Comparison of ENCODE assay signal across 9 mouse cellular contexts in the genomic region with DNA sequence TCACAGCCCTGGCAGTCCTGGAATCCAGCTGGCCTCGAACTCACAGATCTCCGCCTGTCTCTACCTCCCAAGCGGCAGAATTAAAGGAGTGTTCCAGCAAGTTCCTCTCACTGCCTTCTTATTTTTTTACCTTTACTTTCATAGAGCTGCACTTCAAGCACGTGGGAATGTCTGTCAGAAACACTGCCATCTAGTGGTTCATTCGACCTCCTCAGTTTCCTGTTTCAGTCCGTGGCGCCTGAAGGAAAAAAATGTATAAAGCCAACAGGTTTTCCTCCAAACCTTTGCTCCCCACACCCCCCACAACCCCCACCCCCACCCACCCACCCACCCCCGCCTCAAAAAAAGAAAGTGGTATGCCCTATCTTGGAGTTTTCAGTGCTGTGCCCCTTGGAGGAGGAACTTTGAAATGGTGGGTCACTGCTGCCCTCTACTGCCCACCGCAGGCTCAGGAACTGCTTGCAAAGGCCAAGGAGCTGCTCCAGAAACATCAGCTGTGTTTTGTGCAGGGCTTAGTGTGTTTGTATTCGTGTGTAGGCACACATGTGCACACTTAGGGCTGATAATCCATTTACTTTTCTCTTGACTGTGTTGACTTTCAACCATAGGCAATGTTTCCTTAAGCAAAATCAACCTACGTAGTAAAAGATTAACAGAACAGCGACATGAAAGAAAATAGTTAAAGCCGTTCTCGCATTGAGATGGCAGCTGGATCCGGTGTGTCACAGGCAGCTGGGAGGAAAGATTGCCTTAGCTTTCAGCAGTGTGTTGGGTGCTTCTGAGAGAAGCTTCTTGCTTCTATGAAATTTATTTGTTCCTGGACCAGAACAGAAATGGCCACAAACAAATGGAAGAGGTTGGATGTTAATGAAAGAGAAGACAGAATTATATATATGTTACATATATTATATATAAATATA. TPM values are rescaled to one million over a fixed set of nuclear protein-coding genes. Genes with fewer than 3 reads are reported as not detected.
DNase-seq lines count a peak whose midpoint lies in the region; ATAC-seq and TF ChIP-seq lines count a peak whose summit lies in the region.
"Had no signal": no experiment of that assay in that cellular context is flagged by ENCODE, and none has a peak within 500 bp of the region (broad histone marks: within the 10 kb centered on the region; RNA-seq: fewer than 3 reads in every experiment).

No protein-coding gene starts in this region.

- no peaks in the 10 kb centered on the region for H3K4me1 ChIP-seq in heart, embryonic 13.5 days
- H3K4me1 ChIP-seq in kidney, postnatal 0 days (replicated peaks; ENCODE audit: insufficient read depth, low read length) = no peaks in the 10 kb centered on the region
- no peaks in the 10 kb centered on the region for H3K4me1 ChIP-seq in liver, adult 2 months (ENCODE audit: control insufficient read depth, insufficient read depth, low read length)

- peak; percentile 76 for DNase-seq in CD4-positive helper T cell, adult 2 months (ENCODE audit: low read depth, low spot score)
- peak; percentile 85 for DNase-seq in brain, adult 2 months (ENCODE audit: low read depth, low spot score)
- peak; percentile 14 for DNase-seq in fat pad, adult 2 months (ENCODE audit: extremely low read depth, low read depth, low spot score)
- peak; percentile 94 for DNase-seq in kidney, postnatal 0 days (ENCODE audit: low spot score)
- DNase-seq in liver, adult 2 months (ENCODE audit: extremely low read depth, low read depth, low spot score) = peak; percentile 72
- peak; percentile 81 for DNase-seq in naive thymus-derived CD4-positive, alpha-beta T cell, adult 2 months (ENCODE audit: low read depth)
- DNase-seq in splenic B cell, adult 2 months (ENCODE audit: low read depth, low spot score) = peak; percentile 89

- no peaks in the 10 kb centered on the region for H3K79me2 ChIP-seq in liver, adult 2 months (ENCODE audit: control insufficient read depth, insufficient read depth, low read length)

- no peak overlapping the region for H3K27ac ChIP-seq in heart, embryonic 13.5 days (replicated peaks)
- peak overlapping the region; percentile 25; the same call in 1 of the 2 replicates for H3K27ac ChIP-seq in kidney, postnatal 0 days
- H3K27ac ChIP-seq in liver, adult 2 months (replicated peaks; ENCODE audit: insufficient read depth, low read depth, low read length) = no peak overlapping the region

- H3K4me2 ChIP-seq in heart, embryonic 13.5 days = peak overlapping the region; percentile 56
- H3K4me2 ChIP-seq in kidney, postnatal 0 days (ENCODE audit: low read length) = peak overlapping the region; percentile 37; the same call in 1 of the 2 replicates

- H3K9ac ChIP-seq in heart, embryonic 13.5 days = no peak overlapping the region; the same call in 1 of the 2 replicates
- no peak overlapping the region for H3K9ac ChIP-seq in kidney, postnatal 0 days (ENCODE audit: low read depth, low read length)
- no peak overlapping the region for H3K9ac ChIP-seq in liver, adult 2 months (ENCODE audit: low read depth, low read length)

- no peaks in the 10 kb centered on the region for H3K27me3 ChIP-seq in heart, embryonic 13.5 days (replicated peaks)
- H3K27me3 ChIP-seq in kidney, postnatal 0 days (ENCODE audit: insufficient read depth, low read length) = no peaks in the 10 kb centered on the region
- H3K27me3 ChIP-seq in liver, adult 2 months (ENCODE audit: control insufficient read depth, insufficient read depth, low read length) = no peaks in the 10 kb centered on the region
- H3K27me3 ChIP-seq in splenic B cell, adult 2 months (ENCODE audit: control insufficient read depth, insufficient read depth, low read length, poor library complexity, severe bottlenecking) = no peaks in the 10 kb centered on the region

- H3K4me3 ChIP-seq in heart, embryonic 13.5 days = no peak overlapping the region
- no peak overlapping the region for H3K4me3 ChIP-seq in kidney, postnatal 0 days (replicated peaks; ENCODE audit: low read depth, low read length)
- no peak overlapping the region for H3K4me3 ChIP-seq in liver, adult 2 months (ENCODE audit: insufficient read depth, low read depth, low read length)
- H3K4me3 ChIP-seq: erythroblast, embryonic 14.5 days had no signal

- ATAC-seq in heart, embryonic 13.5 days (ENCODE audit: extremely low read depth, insufficient number of reproducible peaks, low FRiP score, low TSS enrichment) = no peak
- ATAC-seq in kidney, postnatal 0 days (replicated peaks; ENCODE audit: low FRiP score, low read depth) = peak; percentile 95

- no peaks in the 10 kb centered on the region for H3K9me3 ChIP-seq in heart, embryonic 13.5 days
- H3K9me3 ChIP-seq in kidney, postnatal 0 days (replicated peaks; ENCODE audit: low read length) = no peaks in the 10 kb centered on the region

- no peak for TF ChIP-seq POLR2A in liver, adult 2 months (IDR thresholded peaks at IDR 0.05; ENCODE audit: extremely low read depth, insufficient read depth, low read length)

- TF ChIP-seq CTCF in kidney, postnatal 0 days (IDR thresholded peaks at IDR 0.05; ENCODE audit: low read depth) = peak; percentile 75
- TF ChIP-seq CTCF in liver, adult 2 months (IDR thresholded peaks at IDR 0.05; ENCODE audit: low read depth, low read length) = peak; percentile 95

- WGBS in heart, embryonic 13.5 days = 24% methylated on average over 15 of the region's 15 CpGs
- WGBS in kidney, postnatal 0 days = 16% methylated on average over 15 of the region's 15 CpGs
- WGBS in liver, adult 2 months = 15% methylated on average over 15 of the region's 15 CpGs

- H3K36me3 ChIP-seq in heart, embryonic 13.5 days = no peaks in the 10 kb centered on the region
- H3K36me3 ChIP-seq in kidney, postnatal 0 days (ENCODE audit: insufficient read depth, low read length) = no peaks in the 10 kb centered on the region
- H3K36me3 ChIP-seq in liver, adult 2 months (ENCODE audit: control insufficient read depth, insufficient read depth, low read length) = no peaks in the 10 kb centered on the region
- no peaks in the 10 kb centered on the region for H3K36me3 ChIP-seq in splenic B cell, adult 2 months (ENCODE audit: control insufficient read depth, insufficient read depth, low read length, poor library complexity, severe bottlenecking)

RNA-seq across cellular contexts. Expression of a gene that starts 35.8 kb away (rescaled TPM):
- 52.1 and 57.1 TPM in 2 replicates for polyA plus RNA-seq in heart, embryonic 13.5 days (2015; fragmentation: Nextera tagmentation; extraction: Ambion mirVana)
- polyA plus RNA-seq in kidney, postnatal 0 days (2015; fragmentation: Nextera tagmentation; extraction: Ambion mirVana) = 66.8 and 75.9 TPM in 2 replicates
- 8.0 and 8.9 TPM in 2 replicates for total RNA-seq in liver, adult 2 months (2014; rRNA removed)
- 4.2 and 4.8 TPM in 2 replicates for polyA plus RNA-seq in liver, adult 2 months (2012; rRNA removed)

Comparison
In these comparisons a context has a peak if more than half of its experiments do, and no peak if none do; other contexts are left out.
1. DNase-seq: peak in every context shown above with its lines; median percentile 94 in kidney, postnatal 0 days; 89 in splenic B cell, adult 2 months; 85 in brain, adult 2 months; 81 in naive thymus-derived CD4-positive, alpha-beta T cell, adult 2 months; 76 in CD4-positive helper T cell, adult 2 months; 72 in liver, adult 2 months; 14 in fat pad, adult 2 months.